Mouse (Mus musculus): ENCODE data around the gene Prkcb. TPM values are rescaled to one million over a fixed set of nuclear protein-coding genes. Genes with fewer than 3 reads are reported as not detected.
A peak's percentile ranks its signal among the peaks of the same experiment; 100 is the strongest.

Prkcb gene
- polyA plus RNA-seq, 1 experiment = 74.2 TPM

DNA sequence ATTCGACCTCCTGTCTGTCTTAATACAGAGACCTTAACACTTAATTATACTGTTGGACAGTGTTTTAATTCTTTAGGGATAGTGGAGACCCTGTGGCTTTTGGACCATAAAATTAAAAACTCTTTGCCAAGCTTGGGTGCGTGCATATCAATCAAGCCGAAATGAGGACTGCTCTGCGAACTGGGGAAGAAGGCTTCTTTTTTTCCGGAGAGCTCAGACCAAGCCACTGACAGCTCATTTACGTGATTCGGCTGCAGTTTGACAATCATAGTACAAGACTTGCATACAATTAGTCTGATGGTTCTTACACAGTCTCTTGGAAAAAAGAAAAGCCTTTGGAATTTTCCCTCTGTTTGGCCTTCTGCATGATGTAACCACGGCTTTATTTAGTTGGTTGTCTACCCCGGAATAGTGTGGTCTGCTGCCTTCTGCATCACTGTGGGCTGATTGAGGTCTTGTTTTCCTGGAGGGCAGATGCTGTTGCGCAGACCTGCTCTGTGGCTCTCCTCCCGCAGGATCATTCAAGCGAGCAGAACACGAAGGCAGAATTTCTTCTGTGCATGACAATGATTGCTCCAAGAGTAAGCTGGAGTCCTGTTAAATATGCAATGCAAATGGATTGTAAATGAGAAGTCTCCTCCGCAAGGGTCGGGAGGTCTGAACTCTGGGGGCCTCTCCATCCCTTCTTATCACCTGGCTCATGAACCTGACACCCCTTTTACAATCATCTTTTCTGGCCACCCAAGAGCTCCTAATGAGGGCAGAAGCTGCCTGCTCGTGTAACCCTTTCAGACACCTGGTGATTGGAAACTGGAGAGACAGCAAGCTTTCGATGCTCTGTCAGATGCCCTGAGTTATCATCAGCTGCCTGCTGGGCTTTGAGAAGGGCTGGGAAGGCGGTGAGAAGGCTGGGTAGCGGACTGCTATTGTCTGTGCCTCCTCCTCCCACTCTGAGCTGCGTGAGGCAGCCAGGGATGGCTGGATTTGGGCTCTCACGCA lies 189.3 kb downstream of the Prkcb start:
- no peak for TF ChIP-seq POLR2A (IDR thresholded peaks at IDR 0.05; ENCODE audit: borderline replicate concordance, extremely low read depth, insufficient read depth, insufficient read length, poor library complexity, severe bottlenecking)
- no peak for TF ChIP-seq CTCF (IDR thresholded peaks at IDR 0.05; ENCODE audit: borderline replicate concordance, extremely low read depth, insufficient read depth, insufficient read length)
- peak; percentile 93 for DNase-seq (ENCODE audit: low read depth)

DNA sequence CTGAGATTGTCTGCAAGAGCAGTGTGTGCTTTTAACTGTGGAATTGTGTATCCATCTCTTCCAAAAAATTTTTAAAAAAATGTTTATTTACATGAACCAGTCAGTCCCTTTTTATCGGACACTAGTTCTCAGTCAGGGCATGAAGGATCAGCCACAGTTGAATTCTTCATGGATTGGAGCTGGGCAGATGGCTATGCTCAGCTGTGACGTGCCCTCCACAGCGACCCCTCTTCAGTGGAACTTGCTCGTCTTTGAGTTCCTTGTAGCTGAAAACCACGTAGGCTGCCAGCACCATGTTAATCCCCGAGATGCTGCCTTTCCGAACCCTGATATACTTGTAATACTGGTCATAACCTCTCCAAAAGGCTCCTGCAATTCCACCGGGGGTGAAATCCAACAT lies 195.4 kb downstream of the Prkcb start:
- TF ChIP-seq CTCF (IDR thresholded peaks at IDR 0.05; ENCODE audit: borderline replicate concordance, extremely low read depth, insufficient read depth, insufficient read length) (no peak), POLR2A (IDR thresholded peaks at IDR 0.05; ENCODE audit: borderline replicate concordance, extremely low read depth, insufficient read depth, insufficient read length, poor library complexity, severe bottlenecking) (no peak)
- DNase-seq (ENCODE audit: low read depth) = no peak

DNA sequence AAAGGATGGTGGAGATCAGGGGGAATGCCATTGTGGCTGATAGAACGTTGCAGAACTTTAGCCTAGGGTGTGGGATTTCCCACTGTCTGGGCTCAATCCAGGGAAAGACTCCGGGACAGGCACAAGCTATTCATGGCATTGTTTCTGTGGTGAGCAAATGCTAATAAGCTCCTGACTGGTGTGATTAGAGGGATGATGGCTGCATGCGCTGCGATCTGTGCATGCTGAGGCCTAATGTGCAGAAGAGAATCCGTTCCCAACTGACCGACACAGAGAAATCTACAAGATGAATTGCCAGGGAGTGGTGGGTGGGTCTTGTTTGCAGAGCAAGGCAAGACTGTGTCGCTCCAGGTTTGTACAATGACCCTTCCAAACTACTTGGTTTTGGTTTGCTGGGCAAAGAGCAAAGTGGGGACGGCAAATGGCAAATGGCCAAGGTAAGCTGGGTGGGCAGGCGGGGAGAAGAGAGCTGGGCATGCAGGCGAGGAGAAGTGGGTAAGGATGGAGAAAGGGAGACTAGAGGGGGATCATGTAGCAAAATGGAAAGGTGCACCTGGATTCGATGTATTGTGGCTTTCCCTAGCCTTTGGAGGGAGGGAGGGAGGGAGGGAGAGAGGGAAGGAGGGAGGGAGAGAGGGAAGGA lies 199.5 kb downstream of the Prkcb start:
- DNase-seq (ENCODE audit: low read depth) = peak; percentile 82
- TF ChIP-seq POLR2A (IDR thresholded peaks at IDR 0.05; ENCODE audit: borderline replicate concordance, extremely low read depth, insufficient read depth, insufficient read length, poor library complexity, severe bottlenecking) (no peak), CTCF (IDR thresholded peaks at IDR 0.05; ENCODE audit: borderline replicate concordance, extremely low read depth, insufficient read depth, insufficient read length) (no peak)

DNA sequence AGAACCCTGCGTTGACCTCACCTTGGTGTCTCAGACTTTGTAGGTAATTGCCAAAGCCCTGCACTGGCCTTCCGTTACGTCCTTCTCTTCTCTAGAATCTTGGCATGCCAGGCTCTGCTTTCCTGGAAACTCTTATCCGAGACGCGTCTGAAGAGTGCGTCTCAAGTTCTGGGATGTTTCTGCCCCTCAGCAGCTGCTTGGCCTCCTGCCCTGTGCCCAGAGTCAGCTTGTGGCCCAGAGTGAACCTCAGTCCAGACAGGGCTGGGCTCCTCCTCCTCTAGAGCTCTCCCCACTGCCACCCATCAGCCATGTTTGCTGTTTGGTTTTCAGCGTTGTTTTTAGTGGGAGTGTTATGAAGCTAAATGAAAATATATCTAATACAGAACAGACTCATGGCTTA lies 203.5 kb downstream of the Prkcb start:
- DNase-seq (ENCODE audit: low read depth) = no peak
- no peak for TF ChIP-seq CTCF (IDR thresholded peaks at IDR 0.05; ENCODE audit: borderline replicate concordance, extremely low read depth, insufficient read depth, insufficient read length)
- no peak for TF ChIP-seq POLR2A (IDR thresholded peaks at IDR 0.05; ENCODE audit: borderline replicate concordance, extremely low read depth, insufficient read depth, insufficient read length, poor library complexity, severe bottlenecking)

DNA sequence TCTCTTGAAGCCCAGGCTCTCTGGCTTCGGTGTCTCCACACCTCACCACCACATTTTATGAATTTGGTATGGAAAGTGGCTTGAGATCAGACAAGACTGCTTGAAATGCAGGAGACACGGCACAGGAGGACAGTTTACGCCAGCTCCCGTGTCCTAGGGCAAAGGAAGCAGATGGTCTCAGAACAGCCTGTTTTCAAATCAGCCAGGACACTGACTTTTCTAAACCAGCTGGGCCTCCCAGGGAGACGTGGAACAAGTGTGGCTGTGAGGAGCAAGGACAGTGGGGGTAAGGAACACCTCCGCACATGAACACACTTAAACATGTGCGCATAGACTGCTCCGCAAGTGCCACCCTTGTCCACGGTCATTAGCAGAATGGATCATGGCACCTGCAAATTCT lies 204.4 kb downstream of the Prkcb start:
- no peak for DNase-seq (ENCODE audit: low read depth)
- TF ChIP-seq POLR2A (IDR thresholded peaks at IDR 0.05; ENCODE audit: borderline replicate concordance, extremely low read depth, insufficient read depth, insufficient read length, poor library complexity, severe bottlenecking) = no peak
- no peak for TF ChIP-seq CTCF (IDR thresholded peaks at IDR 0.05; ENCODE audit: borderline replicate concordance, extremely low read depth, insufficient read depth, insufficient read length)

DNA sequence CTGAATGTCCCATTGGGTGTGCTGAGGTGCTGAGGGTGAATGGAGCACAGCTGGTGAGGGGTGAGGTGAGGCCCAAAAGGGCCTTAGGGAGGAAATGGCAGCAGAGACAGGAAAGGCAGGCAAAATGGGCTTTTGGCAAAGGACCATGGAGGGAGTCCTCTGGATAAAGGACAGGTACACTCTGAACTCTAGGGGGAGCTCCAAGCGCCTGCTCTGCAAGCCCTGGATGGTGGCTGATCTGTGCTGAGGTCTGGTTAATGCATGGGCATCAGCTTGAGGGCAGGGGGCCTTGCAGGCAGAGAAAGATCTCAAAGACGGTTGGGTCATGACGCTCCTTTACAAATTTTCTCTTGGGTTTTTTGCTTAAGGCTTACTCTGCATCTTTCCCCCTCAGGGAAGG lies 205.5 kb downstream of the Prkcb start:
- peak; percentile 78 for DNase-seq (ENCODE audit: low read depth)
- TF ChIP-seq CTCF (IDR thresholded peaks at IDR 0.05; ENCODE audit: borderline replicate concordance, extremely low read depth, insufficient read depth, insufficient read length) = peak; percentile 70
- TF ChIP-seq POLR2A (IDR thresholded peaks at IDR 0.05; ENCODE audit: borderline replicate concordance, extremely low read depth, insufficient read depth, insufficient read length, poor library complexity, severe bottlenecking) = no peak

DNA sequence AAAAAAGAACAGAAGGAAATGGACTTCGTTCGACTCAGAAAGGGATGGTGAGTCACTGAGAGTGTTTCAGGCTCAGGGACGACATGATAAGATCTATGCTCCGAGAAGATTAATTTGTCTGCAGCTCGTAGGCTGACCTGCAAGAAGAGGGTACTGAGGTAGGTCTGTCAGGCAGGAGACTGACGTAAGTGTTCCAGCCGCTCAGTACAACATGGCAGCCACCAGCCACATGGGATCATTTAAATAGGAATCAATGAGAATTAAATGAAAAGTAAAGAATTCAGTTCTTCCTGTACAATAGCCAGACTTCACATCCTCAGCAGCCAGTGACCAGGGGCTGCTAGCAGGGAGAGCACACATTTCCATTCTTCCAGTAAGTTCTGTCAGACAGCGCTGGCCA lies 209.0 kb downstream of the Prkcb start:
- DNase-seq (ENCODE audit: low read depth) = no peak
- TF ChIP-seq CTCF (IDR thresholded peaks at IDR 0.05; ENCODE audit: borderline replicate concordance, extremely low read depth, insufficient read depth, insufficient read length) (no peak), POLR2A (IDR thresholded peaks at IDR 0.05; ENCODE audit: borderline replicate concordance, extremely low read depth, insufficient read depth, insufficient read length, poor library complexity, severe bottlenecking) (no peak)

DNA sequence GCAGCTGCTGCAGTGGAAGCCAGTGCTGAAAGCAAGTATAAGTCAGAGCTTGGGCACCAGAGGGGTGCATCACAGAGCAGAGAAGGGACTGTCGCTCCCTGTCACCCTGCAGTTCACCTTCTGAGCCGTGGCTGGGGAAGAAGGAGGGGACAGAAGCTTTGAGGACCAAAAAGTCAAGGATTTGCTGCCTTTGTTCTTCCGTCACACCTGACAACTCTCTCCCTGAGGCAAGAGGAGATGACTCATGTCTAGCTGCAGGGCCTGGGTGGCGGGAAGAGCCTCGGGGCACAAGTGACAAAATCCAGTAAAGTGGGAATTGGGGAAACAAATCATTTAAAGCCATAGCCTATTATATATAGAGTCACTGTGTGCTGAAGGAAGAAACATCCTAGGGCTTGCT lies 209.9 kb downstream of the Prkcb start:
- peak; percentile 22 for DNase-seq (ENCODE audit: low read depth)
- TF ChIP-seq POLR2A (IDR thresholded peaks at IDR 0.05; ENCODE audit: borderline replicate concordance, extremely low read depth, insufficient read depth, insufficient read length, poor library complexity, severe bottlenecking) (no peak), CTCF (IDR thresholded peaks at IDR 0.05; ENCODE audit: borderline replicate concordance, extremely low read depth, insufficient read depth, insufficient read length) (no peak)

DNA sequence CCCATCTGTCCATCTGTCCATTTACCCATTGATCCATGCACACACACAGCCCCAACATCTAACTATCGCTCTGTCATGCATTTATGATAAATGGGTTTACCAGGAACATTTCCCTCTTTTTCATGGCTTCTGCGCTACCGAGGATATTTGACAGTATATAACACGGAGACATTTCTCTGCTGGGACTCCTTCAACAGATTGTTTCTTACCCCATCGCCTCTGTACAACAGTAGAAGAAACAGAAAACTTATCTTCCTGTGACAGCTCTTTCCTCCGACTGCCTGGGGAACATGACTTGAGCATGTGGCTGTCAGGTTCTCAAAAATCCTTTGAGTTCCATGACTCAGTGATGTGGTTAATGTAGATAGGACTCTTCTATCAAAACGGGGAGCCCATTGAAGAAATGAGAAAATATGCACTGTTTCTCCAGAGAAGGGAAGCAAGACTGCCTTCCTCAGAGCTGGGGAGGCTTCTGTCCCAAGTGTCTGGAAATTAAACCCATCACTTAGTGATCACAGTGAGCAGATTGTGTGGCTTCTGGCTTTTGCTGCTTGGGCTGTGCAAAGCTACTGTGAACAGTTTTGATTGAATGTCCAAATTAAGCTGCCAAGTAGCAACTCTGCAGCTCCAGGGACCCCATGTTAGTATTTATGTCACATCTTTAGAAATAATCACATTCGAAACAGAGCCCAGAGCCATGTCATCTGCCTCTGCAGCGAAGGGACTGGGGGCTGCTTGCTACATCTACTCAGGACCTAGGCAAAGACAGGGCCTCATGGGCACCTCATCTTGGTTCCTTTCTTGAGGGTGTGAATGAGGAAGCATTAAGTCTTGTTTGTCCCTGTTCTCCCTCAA lies 211.4 kb downstream of the Prkcb start:
- peak; percentile 66 for DNase-seq (ENCODE audit: low read depth)

DNA sequence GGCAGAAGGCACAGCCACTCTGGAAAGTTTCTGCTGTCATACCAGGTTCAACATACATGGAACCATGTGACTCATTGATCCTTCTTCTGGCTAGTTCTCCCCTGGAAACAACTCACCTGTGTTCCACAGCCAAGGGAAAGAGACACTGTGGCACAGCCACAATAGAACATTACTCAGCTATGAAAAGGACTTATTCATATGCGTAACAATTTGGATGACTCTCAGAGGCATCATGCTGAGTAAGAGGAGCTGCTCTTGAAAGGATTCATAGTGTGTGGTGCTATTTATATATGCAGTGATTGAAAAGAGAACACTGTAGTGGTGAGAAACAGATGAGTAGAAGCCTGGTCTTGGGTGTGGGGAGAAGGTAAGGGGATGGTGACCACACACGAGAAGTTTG lies 217.9 kb downstream of the Prkcb start:
- TF ChIP-seq POLR2A (IDR thresholded peaks at IDR 0.05; ENCODE audit: borderline replicate concordance, extremely low read depth, insufficient read depth, insufficient read length, poor library complexity, severe bottlenecking) = no peak
- no peak for TF ChIP-seq CTCF (IDR thresholded peaks at IDR 0.05; ENCODE audit: borderline replicate concordance, extremely low read depth, insufficient read depth, insufficient read length)
- no peak for DNase-seq (ENCODE audit: low read depth)

More for the DNA sequence above, 211.4 kb downstream of the Prkcb start:
- no peak for TF ChIP-seq CTCF (IDR thresholded peaks at IDR 0.05; ENCODE audit: borderline replicate concordance, extremely low read depth, insufficient read depth, insufficient read length)
- TF ChIP-seq POLR2A (IDR thresholded peaks at IDR 0.05; ENCODE audit: borderline replicate concordance, extremely low read depth, insufficient read depth, insufficient read length, poor library complexity, severe bottlenecking) = no peak

DNA sequence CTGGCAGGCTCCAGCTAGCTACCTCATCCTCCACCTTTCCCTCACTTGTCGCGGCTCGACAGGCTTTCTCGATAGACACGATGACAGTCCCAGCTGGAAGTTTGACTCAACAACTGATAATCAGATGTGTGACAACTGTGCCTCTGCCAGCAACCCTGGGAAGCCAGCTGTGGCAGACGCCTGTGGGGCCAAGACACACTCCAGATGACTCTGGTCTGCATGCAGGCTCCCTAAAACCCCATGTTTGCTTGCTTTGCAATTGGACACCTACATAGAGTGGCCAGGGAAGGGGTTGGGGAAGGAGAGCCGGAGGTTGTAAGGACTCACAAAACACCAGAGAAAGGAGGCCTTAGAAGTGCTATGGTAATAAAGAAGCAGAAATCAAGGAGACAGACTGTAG lies 221.4 kb downstream of the Prkcb start:
- TF ChIP-seq CTCF (IDR thresholded peaks at IDR 0.05; ENCODE audit: borderline replicate concordance, extremely low read depth, insufficient read depth, insufficient read length) = no peak
- TF ChIP-seq POLR2A (IDR thresholded peaks at IDR 0.05; ENCODE audit: borderline replicate concordance, extremely low read depth, insufficient read depth, insufficient read length, poor library complexity, severe bottlenecking) = no peak

More for the DNA sequence above, 221.4 kb downstream of the Prkcb start:
- DNase-seq (ENCODE audit: low read depth) = no peak
